Mouse (Mus musculus): ENCODE data around the gene Galns. TPM values are rescaled to one million over a fixed set of nuclear protein-coding genes. Genes with fewer than 3 reads are reported as not detected.

Galns gene
- polyA plus RNA-seq (2012; fragmentation: generic; extraction: Trizol), result 17.6 TPM

DNA sequence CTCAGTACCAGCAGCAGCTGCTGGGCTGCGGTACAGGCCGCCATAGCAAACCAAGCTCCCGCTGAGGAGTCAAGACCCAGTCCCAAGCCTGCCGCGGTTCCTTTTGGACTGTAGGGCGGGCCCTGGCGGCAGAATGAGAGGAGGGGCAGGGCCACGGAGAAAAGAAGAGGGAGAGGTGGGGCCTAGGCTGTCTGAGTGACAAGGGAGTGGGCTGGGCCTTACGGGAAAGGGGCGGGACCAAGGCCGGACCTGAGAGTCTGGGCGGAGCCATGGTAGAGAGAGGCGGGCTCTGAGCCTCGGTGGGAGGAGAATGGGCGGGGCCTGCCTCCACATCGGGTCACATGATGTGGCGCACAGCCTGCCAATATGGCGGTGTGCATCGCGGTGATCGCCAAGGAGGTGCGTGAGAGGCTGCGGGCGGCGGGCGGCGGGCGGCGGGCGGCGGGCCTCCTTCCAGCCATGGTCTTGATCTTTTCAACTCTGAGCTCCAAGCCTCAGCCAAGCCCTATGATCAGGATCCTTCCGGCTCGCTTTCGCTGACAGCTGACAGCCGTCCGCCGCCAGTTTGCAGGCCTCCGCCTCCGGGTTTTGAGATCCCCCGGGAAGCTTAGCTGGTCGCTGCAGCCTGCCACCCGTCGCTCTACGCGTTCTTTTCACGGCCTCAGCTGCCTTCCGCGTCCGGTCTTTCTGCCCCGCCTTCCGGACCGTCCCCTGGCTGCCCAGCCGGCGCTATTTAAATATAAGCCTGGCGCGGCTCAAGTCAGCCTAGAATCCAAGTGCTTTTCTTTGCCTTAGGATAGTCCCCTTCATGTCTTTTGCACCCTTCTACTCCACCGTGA is at the start of gene Galns, which contains the start of gene Trappc2l:
Gene Galns, minus strand, starts transcription at position 169 of the 839 bp plus-strand sequence.
Gene Trappc2l, plus strand, starts transcription at position 346 of the 839 bp plus-strand sequence.
- peak within 1 kb of the TSS; percentile 56 for H3K4me3 ChIP-seq
- H3ac ChIP-seq (ENCODE audit: control insufficient read depth, insufficient read length), result peak within 1 kb of the TSS; percentile 55
- no peaks in the 10 kb centered on the region for H3K79me2 ChIP-seq (ENCODE audit: control insufficient read depth, insufficient read depth)

DNA sequence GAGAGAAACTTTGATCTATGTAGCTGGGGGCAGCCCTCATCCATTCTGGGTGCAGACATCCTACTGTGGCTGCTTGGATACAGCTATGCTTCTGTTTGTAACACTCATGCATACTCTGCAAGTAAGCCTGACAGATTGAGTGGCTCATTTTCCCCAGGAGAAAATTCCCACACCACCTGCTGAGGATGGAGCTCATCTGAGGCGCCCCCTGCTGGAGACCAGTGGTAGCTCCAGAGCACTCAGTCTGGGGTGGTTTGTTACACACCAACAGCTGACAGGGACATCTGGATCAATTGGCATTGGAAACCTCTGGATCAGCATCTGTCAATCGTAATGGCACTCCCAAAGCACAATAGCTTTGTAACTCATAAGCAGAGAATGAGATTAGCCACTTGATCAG is 48.8 kb upstream of the Galns start:
- TF ChIP-seq SRF (IDR thresholded peaks at IDR 0.05; ENCODE audit: control insufficient read depth, insufficient read length, low read depth), result no peak
- no peak for TF ChIP-seq TCF12 (IDR thresholded peaks at IDR 0.05; ENCODE audit: insufficient read depth, poor library complexity, severe bottlenecking)
- TF ChIP-seq POLR2A (IDR thresholded peaks at IDR 0.05; ENCODE audit: insufficient read length, low read depth), result no peak
- TF ChIP-seq TCF3 (IDR thresholded peaks at IDR 0.05; ENCODE audit: insufficient read length, low read depth), result no peak
- TF ChIP-seq POLR2AphosphoS2 (IDR thresholded peaks at IDR 0.05; ENCODE audit: insufficient read length, low read depth), result no peak
- no peak for TF ChIP-seq E2F4 (IDR thresholded peaks at IDR 0.05; ENCODE audit: insufficient read depth)
- no peak for TF ChIP-seq USF1 (IDR thresholded peaks at IDR 0.05; ENCODE audit: low read depth)
- TF ChIP-seq MYOD1 (IDR thresholded peaks at IDR 0.05; ENCODE audit: control insufficient read depth in 1 of 3, insufficient read length in 2 of 3, low read depth in 2 of 3), result no peak
- no peak for TF ChIP-seq REST (IDR thresholded peaks at IDR 0.05; ENCODE audit: insufficient read depth, insufficient read length)
- TF ChIP-seq MAX (IDR thresholded peaks at IDR 0.05; ENCODE audit: low read depth), result no peak
- TF ChIP-seq MYOG (IDR thresholded peaks at IDR 0.05; ENCODE audit: control insufficient read depth in 1 of 3, insufficient read depth in 1 of 3, insufficient read length in 2 of 3, low read depth in 2 of 3), result no peak
- no peak for TF ChIP-seq CEBPB (IDR thresholded peaks at IDR 0.05; ENCODE audit: insufficient read depth, poor library complexity, severe bottlenecking)
- no peak overlapping the region for H3K4me2 ChIP-seq (ENCODE audit: low read depth)
- H3K4me3 ChIP-seq, result no peak overlapping the region

More for the DNA sequence above, at the start of gene Galns, which contains the start of gene Trappc2l:
- H3K4me2 ChIP-seq (ENCODE audit: low read depth), result peak within 1 kb of the TSS; percentile 93
- no peaks in the 10 kb centered on the region for H3K36me3 ChIP-seq (ENCODE audit: control insufficient read depth, insufficient read depth)
- TF ChIP-seq REST (IDR thresholded peaks at IDR 0.05; ENCODE audit: insufficient read depth, insufficient read length), result peak; percentile 20
- TF ChIP-seq POLR2AphosphoS2 (IDR thresholded peaks at IDR 0.05; ENCODE audit: insufficient read length, low read depth), result peak; percentile 61
- peak in 1 of 3 experiments; percentile 20 for TF ChIP-seq MYOG (IDR thresholded peaks at IDR 0.05; ENCODE audit: control insufficient read depth in 1 of 3, insufficient read depth in 1 of 3, insufficient read length in 2 of 3, low read depth in 2 of 3)
- peak; percentile 44 for TF ChIP-seq E2F4 (IDR thresholded peaks at IDR 0.05; ENCODE audit: insufficient read depth)
- TF ChIP-seq USF1 (IDR thresholded peaks at IDR 0.05; ENCODE audit: low read depth), result peak; percentile 81
- no peak for TF ChIP-seq CEBPB (IDR thresholded peaks at IDR 0.05; ENCODE audit: insufficient read depth, poor library complexity, severe bottlenecking)
- no peak for TF ChIP-seq TCF3 (IDR thresholded peaks at IDR 0.05; ENCODE audit: insufficient read length, low read depth)
- no peak for TF ChIP-seq MAX (IDR thresholded peaks at IDR 0.05; ENCODE audit: low read depth)
- TF ChIP-seq POLR2A (IDR thresholded peaks at IDR 0.05; ENCODE audit: insufficient read length, low read depth), result peak; percentile 70
- TF ChIP-seq MYOD1 (IDR thresholded peaks at IDR 0.05; ENCODE audit: control insufficient read depth in 1 of 3, insufficient read length in 2 of 3, low read depth in 2 of 3), result peak in 2 of 3 experiments; percentile 5 to 18
- TF ChIP-seq TCF12 (IDR thresholded peaks at IDR 0.05; ENCODE audit: insufficient read depth, poor library complexity, severe bottlenecking), result no peak
- TF ChIP-seq SRF (IDR thresholded peaks at IDR 0.05; ENCODE audit: control insufficient read depth, insufficient read length, low read depth), result peak; percentile 47
- H3K27me3 ChIP-seq (ENCODE audit: control insufficient read depth, insufficient read depth, insufficient read length), result no peaks in the 10 kb centered on the region

DNA sequence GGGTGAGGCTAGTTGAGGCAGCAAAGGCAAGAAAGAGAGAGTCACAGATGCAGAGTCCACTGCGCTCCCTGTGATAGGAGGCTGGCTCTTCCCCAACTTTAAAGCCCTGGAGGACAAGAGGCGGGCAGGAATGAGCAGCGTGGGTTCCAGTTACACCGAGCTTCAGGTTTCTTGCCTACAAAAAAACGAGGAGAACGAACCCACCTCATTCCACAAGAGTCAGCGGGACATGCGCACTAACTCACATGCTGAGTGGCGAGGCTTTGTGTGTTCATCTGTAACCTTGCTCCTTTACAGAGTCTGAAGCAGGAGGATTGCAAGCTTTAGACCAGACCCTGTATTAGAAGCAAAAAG is 47.5 kb upstream of the Galns start:
- Histone ChIP-seq H3K36me3 (ENCODE audit: control insufficient read depth, insufficient read depth) (no peaks in the 10 kb centered on the region), H3K79me2 (ENCODE audit: control insufficient read depth, insufficient read depth) (no peaks in the 10 kb centered on the region), H3ac (ENCODE audit: control insufficient read depth, insufficient read length) (no peak overlapping the region), H3K4me2 (ENCODE audit: low read depth) (no peak overlapping the region), H3K27me3 (ENCODE audit: control insufficient read depth, insufficient read depth, insufficient read length) (no peaks in the 10 kb centered on the region), H3K4me3 (no peak overlapping the region)
- TF ChIP-seq MAX (IDR thresholded peaks at IDR 0.05; ENCODE audit: low read depth), result no peak
- TF ChIP-seq CEBPB (IDR thresholded peaks at IDR 0.05; ENCODE audit: insufficient read depth, poor library complexity, severe bottlenecking), result no peak
- no peak for TF ChIP-seq E2F4 (IDR thresholded peaks at IDR 0.05; ENCODE audit: insufficient read depth)
- TF ChIP-seq USF1 (IDR thresholded peaks at IDR 0.05; ENCODE audit: low read depth), result no peak
- TF ChIP-seq TCF3 (IDR thresholded peaks at IDR 0.05; ENCODE audit: insufficient read length, low read depth), result no peak
- no peak for TF ChIP-seq MYOG (IDR thresholded peaks at IDR 0.05; ENCODE audit: control insufficient read depth in 1 of 3, insufficient read depth in 1 of 3, insufficient read length in 2 of 3, low read depth in 2 of 3)
- TF ChIP-seq POLR2A (IDR thresholded peaks at IDR 0.05; ENCODE audit: insufficient read length, low read depth), result no peak
- no peak for TF ChIP-seq TCF12 (IDR thresholded peaks at IDR 0.05; ENCODE audit: insufficient read depth, poor library complexity, severe bottlenecking)
- TF ChIP-seq REST (IDR thresholded peaks at IDR 0.05; ENCODE audit: insufficient read depth, insufficient read length), result no peak
- TF ChIP-seq SRF (IDR thresholded peaks at IDR 0.05; ENCODE audit: control insufficient read depth, insufficient read length, low read depth), result no peak
- TF ChIP-seq POLR2AphosphoS2 (IDR thresholded peaks at IDR 0.05; ENCODE audit: insufficient read length, low read depth), result no peak

More for the DNA sequence above, 48.8 kb upstream of the Galns start:
- Histone ChIP-seq H3K36me3 (ENCODE audit: control insufficient read depth, insufficient read depth) (no peaks in the 10 kb centered on the region), H3K27me3 (ENCODE audit: control insufficient read depth, insufficient read depth, insufficient read length) (no peaks in the 10 kb centered on the region), H3K79me2 (ENCODE audit: control insufficient read depth, insufficient read depth) (no peaks in the 10 kb centered on the region), H3ac (ENCODE audit: control insufficient read depth, insufficient read length) (no peak overlapping the region)

DNA sequence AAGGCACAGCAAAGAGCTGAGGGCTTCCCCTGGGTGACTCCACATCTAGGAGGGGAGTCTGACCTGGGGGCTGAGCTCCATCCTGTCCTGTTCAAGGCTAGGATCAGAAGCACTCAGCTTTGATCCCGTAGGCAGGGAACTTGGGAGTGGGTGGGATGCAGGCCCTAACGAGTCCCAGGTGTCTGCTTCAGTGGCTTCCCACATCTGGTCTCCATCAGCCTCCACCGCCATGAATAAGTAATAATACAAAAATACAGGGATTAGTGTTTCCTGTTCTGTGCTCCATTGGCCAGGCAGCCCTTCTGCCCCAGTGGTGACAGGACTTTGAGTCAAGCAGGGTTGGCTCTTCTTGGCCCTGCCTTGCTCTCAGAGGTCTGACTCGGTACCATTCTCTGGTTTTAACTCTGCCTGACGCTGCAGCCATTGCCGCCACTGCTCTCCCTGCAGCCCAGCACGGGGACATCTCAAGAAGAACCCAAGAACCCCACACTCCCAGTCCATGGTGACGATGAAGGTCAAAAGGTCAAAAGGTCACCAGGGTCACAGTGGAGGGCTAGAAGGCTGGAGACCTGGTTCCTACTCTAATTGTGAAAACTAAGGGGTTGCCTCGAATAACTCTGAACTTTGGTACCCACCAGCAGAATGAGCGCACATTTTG is 47.0 kb upstream of the Galns start:
- no peak overlapping the region for H3K4me2 ChIP-seq (ENCODE audit: low read depth)

More for the DNA sequence above, 47.0 kb upstream of the Galns start:
- Histone ChIP-seq H3K79me2 (ENCODE audit: control insufficient read depth, insufficient read depth) (no peaks in the 10 kb centered on the region), H3K4me3 (no peak overlapping the region), H3ac (ENCODE audit: control insufficient read depth, insufficient read length) (no peak overlapping the region), H3K36me3 (ENCODE audit: control insufficient read depth, insufficient read depth) (no peaks in the 10 kb centered on the region), H3K27me3 (ENCODE audit: control insufficient read depth, insufficient read depth, insufficient read length) (no peaks in the 10 kb centered on the region)
- TF ChIP-seq MYOD1 (IDR thresholded peaks at IDR 0.05; ENCODE audit: control insufficient read depth in 1 of 3, insufficient read length in 2 of 3, low read depth in 2 of 3) (no peak), SRF (IDR thresholded peaks at IDR 0.05; ENCODE audit: control insufficient read depth, insufficient read length, low read depth) (no peak), MYOG (IDR thresholded peaks at IDR 0.05; ENCODE audit: control insufficient read depth in 1 of 3, insufficient read depth in 1 of 3, insufficient read length in 2 of 3, low read depth in 2 of 3) (no peak), CEBPB (IDR thresholded peaks at IDR 0.05; ENCODE audit: insufficient read depth, poor library complexity, severe bottlenecking) (no peak), REST (IDR thresholded peaks at IDR 0.05; ENCODE audit: insufficient read depth, insufficient read length) (no peak), TCF3 (IDR thresholded peaks at IDR 0.05; ENCODE audit: insufficient read length, low read depth) (no peak)

Data from myocyte (in vitro differentiated cells).